Mouse (Mus musculus) heart, embryonic 12.5 days (tissue): ENCODE measurements at regions not wholly inside any gene's neighbourhood (a gene's known extent, or its start where the extent isn't known, plus 50 kb on each side); places are given as distances from the start of the nearest gene placed in this dataset.
A peak's percentile ranks its signal among the peaks of the same experiment; 100 is the strongest.
"Not testable (repeated sequence)": the region's sequence is repeated elsewhere in the genome, so short reads cannot be mapped to it uniquely, and the experiment has no call there.

Source experiments
- ATAC-seq: fragments of 200-750 bp; cut with Nextera tagmentation; 2 replicates; pipeline ENCODE4 v1.8.0; 2017; ENCODE audit warnings: moderate TSS enrichment, moderate library complexity; ENCODE audit not compliant: insufficient number of reproducible peaks, low FRiP score
- H3K27ac ChIP-seq: fragments of 300-500 bp; sonication (generic); 2 replicates; pipeline ENCODE4 v1.5.1; 2016; ENCODE audit warnings: mild to moderate bottlenecking, moderate library complexity; ENCODE audit not compliant: poor library complexity, severe bottlenecking
- H3K27me3 ChIP-seq: fragments of 300-500 bp; sonication (generic); replicated peaks from 2 replicates; pipeline ENCODE4 v1.6.1; 2016; ENCODE audit warnings: mild to moderate bottlenecking, moderate library complexity
- H3K36me3 ChIP-seq: fragments of 300-500 bp; sonication (generic); 2 replicates; pipeline ENCODE4 v1.6.1; 2016; ENCODE audit warnings: mild to moderate bottlenecking, moderate library complexity
- H3K4me1 ChIP-seq: fragments of 300-500 bp; sonication (generic); replicated peaks from 2 replicates; pipeline ENCODE4 v1.6.1; 2016; ENCODE audit warnings: mild to moderate bottlenecking
- H3K4me2 ChIP-seq: fragments of 300-500 bp; sonication (generic); 2 replicates; pipeline ENCODE4 v1.6.1; 2016; ENCODE audit warnings: mild to moderate bottlenecking, moderate library complexity
- H3K4me3 ChIP-seq: fragments of 300-500 bp; sonication (generic); 2 replicates; pipeline ENCODE4 v1.5.1; 2016; ENCODE audit warnings: mild to moderate bottlenecking
- H3K9ac ChIP-seq: fragments of 300-500 bp; sonication (generic); 2 replicates; pipeline ENCODE4 v1.6.1; 2016; ENCODE audit warnings: mild to moderate bottlenecking, moderate library complexity
- H3K9me3 ChIP-seq: fragments of 300-500 bp; sonication (generic); replicated peaks from 2 replicates; pipeline ENCODE4 v1.6.1; 2016; ENCODE audit warnings: mild to moderate bottlenecking, moderate library complexity
- WGBS: fragments of 180-500 bp; shearing (Covaris S2); methylation state at CpG from one replicate; pipeline ENCODE4 v1.1.7; 2016; 5-methylcytosine and 5-hydroxymethylcytosine counted together

- H3K36me3 ChIP-seq, result no peaks in the 10 kb centered on the region
- H3K27me3 ChIP-seq, result peaks cover 17% of the 10 kb centered on the region; the same call in 1 of the 2 replicates
- ATAC-seq, result no peak
- H3K27ac ChIP-seq, result no peak overlapping the region
- no peak overlapping the region for H3K4me2 ChIP-seq
- H3K9me3 ChIP-seq, result no peaks in the 10 kb centered on the region
- no peak overlapping the region for H3K4me3 ChIP-seq
- WGBS, result 15% methylated on average over 12 of the region's 12 CpGs
- no peaks in the 10 kb centered on the region for H3K4me1 ChIP-seq
- H3K9ac ChIP-seq, result no peak overlapping the region
Observed at GRCm38 (mm10) chr2:147307488-147308386, 54.0 kb upstream of the Pax1 start.

GRCm38 (mm10) chr2:147306728-147307127 lies 55.0 kb upstream of the Pax1 start:
- Histone ChIP-seq H3K36me3 (no peaks in the 10 kb centered on the region), H3K27ac (no peak overlapping the region), H3K9ac (no peak overlapping the region), H3K4me2 (no peak overlapping the region), H3K4me3 (no peak overlapping the region), H3K27me3 (peaks cover 17% of the 10 kb centered on the region; the same call in 1 of the 2 replicates), H3K4me1 (no peaks in the 10 kb centered on the region), H3K9me3 (no peaks in the 10 kb centered on the region)
- no peak for ATAC-seq
- 52% methylated on average over 6 of the region's 6 CpGs for WGBS

DNA sequence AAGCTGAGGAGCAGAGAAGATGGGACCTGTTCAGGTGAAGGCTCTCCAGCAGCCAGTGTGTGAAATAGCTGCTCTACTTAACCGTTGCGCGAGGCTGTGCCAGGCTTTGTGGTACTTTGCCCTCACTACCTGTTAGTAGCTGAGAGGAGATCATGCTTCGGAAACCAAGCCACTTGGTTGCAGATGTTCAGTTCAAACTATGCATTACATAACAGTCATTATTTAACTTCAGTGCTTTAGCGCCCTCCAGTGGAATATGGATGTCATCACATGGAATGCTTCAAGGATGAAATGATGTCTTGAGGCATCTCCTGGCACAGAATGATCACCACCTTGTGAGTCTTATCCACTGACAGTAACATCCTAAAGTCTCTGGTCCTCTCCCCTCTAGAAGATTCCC lies 56.5 kb upstream of the Pax1 start:
- WGBS, result 24% methylated on average over 5 of the region's 5 CpGs
- Histone ChIP-seq H3K4me3 (no peak overlapping the region), H3K27me3 (peaks cover 17% of the 10 kb centered on the region; the same call in 1 of the 2 replicates), H3K9ac (no peak overlapping the region), H3K4me2 (no peak overlapping the region), H3K27ac (no peak overlapping the region), H3K36me3 (no peaks in the 10 kb centered on the region), H3K4me1 (no peaks in the 10 kb centered on the region), H3K9me3 (no peaks in the 10 kb centered on the region)
- ATAC-seq, result no peak

DNA sequence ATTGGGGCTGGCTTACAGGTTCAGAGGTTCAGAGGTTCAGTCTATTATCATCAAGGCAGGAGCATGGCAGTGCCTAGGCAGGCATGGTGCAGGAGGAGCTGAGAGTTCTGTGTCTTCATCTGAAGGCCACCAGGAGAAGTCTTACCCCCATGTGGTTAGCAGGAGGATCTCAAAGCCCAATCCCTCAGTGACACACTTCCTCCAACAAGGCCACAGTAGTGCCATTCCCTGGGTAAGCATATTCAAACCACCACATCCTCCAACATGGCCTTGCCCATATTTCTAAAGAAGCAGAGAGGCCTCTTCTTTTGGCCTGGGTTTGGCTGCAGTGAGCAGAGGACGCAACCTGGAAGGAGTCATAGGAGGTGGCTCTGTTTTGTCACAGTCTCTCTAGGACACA lies 61.2 kb upstream of the Pax1 start:
- 88% methylated on average over 1 of the region's 1 CpGs for WGBS

GRCm38 (mm10) chr2:147299359-147299758 lies 62.4 kb upstream of the Pax1 start:
- H3K9me3 ChIP-seq, result no peaks in the 10 kb centered on the region
- H3K4me3 ChIP-seq, result no peak overlapping the region
- no peak overlapping the region for H3K27ac ChIP-seq
- H3K4me1 ChIP-seq, result peaks cover 19% of the 10 kb centered on the region
- 0 out of 2 replicates have a peak, but pooled peaks cover under 1% of the 10 kb centered on the region for H3K27me3 ChIP-seq
- no peak overlapping the region for H3K4me2 ChIP-seq
- H3K9ac ChIP-seq, result no peak overlapping the region
- WGBS, result 56% methylated on average over 3 of the region's 3 CpGs
- no peaks in the 10 kb centered on the region for H3K36me3 ChIP-seq
- no peak for ATAC-seq

More for the DNA sequence above, 61.2 kb upstream of the Pax1 start:
- H3K36me3 ChIP-seq, result no peaks in the 10 kb centered on the region
- H3K4me1 ChIP-seq, result peaks cover 19% of the 10 kb centered on the region
- no peak overlapping the region for H3K27ac ChIP-seq
- no peak overlapping the region for H3K9ac ChIP-seq
- H3K9me3 ChIP-seq, result no peaks in the 10 kb centered on the region
- H3K4me3 ChIP-seq, result no peak overlapping the region
- no peak for ATAC-seq
- H3K4me2 ChIP-seq, result no peak overlapping the region
- H3K27me3 ChIP-seq, result 0 out of 2 replicates have a peak, but pooled peaks cover 8% of the 10 kb centered on the region

DNA sequence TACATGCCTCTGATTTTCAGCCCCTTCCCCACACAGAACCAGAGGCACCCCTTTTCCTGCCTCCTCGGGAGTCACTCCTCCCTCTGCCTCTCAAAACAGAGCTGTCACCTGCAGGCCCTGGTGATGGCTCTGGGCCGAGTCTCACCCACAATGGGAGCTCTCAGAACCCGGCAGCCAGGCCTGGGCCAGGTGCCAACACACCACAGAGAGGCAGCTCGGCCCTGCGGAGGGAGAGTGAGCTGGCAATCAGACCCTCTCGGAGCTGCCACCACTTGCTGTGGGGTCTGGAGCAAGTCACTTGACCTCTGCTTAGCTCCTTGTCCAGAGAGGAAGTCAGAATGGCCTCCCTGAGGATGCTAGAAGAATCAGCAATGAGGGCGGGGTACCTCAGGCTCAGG lies 63.2 kb upstream of the Pax1 start:
- no peaks in the 10 kb centered on the region for H3K9me3 ChIP-seq
- peak; percentile 42 for ATAC-seq
- H3K27me3 ChIP-seq, result no peaks in the 10 kb centered on the region
- peaks cover 19% of the 10 kb centered on the region for H3K4me1 ChIP-seq
- no peak overlapping the region for H3K4me2 ChIP-seq
- 22% methylated on average over 7 of the region's 7 CpGs for WGBS
- H3K27ac ChIP-seq, result no peak overlapping the region
- no peak overlapping the region for H3K9ac ChIP-seq
- H3K36me3 ChIP-seq, result no peaks in the 10 kb centered on the region
- H3K4me3 ChIP-seq, result no peak overlapping the region

GRCm38 (mm10) chr2:147297876-147298498 lies 63.7 kb upstream of the Pax1 start:
- peak; percentile 39; the same call in 1 of the 2 replicates for ATAC-seq

DNA sequence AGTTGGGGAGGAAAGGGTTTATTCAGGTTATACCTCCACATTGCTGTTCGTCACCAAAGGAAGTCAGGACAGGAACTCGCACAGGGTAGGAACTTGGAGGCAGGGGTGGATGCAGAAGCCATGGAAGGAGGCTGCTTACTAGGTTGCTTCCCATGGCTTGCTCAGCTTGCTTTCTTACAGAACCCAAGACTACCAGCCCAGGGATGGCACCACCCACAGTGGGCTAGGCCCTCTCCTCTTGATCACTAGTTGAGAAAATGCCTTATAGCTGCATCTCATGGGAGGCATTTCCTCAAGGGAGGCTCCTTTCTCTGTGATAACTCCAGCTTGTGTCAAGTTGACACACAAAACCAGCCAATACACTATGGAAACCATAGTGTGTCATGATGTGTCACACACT lies 66.8 kb upstream of the Pax1 start:
- H3K27me3 ChIP-seq, result not testable (repeated sequence)

More at GRCm38 (mm10) chr2:147297876-147298498, 63.7 kb upstream of the Pax1 start:
- Histone ChIP-seq H3K4me1 (peaks cover 19% of the 10 kb centered on the region), H3K27me3 (no peaks in the 10 kb centered on the region), H3K4me3 (no peak overlapping the region), H3K9ac (no peak overlapping the region), H3K4me2 (no peak overlapping the region), H3K9me3 (no peaks in the 10 kb centered on the region), H3K27ac (no peak overlapping the region), H3K36me3 (no peaks in the 10 kb centered on the region)
- 74% methylated on average over 11 of the region's 11 CpGs for WGBS

GRCm38 (mm10) chr2:147293294-147293688 lies 68.4 kb upstream of the Pax1 start:
- ATAC-seq, result no peak
- no peak overlapping the region for H3K9ac ChIP-seq
- WGBS, result 54% methylated on average over 3 of the region's 3 CpGs
- H3K4me1 ChIP-seq, result peaks cover 6% of the 10 kb centered on the region
- H3K4me2 ChIP-seq, result no peak overlapping the region
- H3K36me3 ChIP-seq, result no peaks in the 10 kb centered on the region
- no peaks in the 10 kb centered on the region for H3K9me3 ChIP-seq
- H3K4me3 ChIP-seq, result no peak overlapping the region
- H3K27ac ChIP-seq, result no peak overlapping the region
- H3K27me3 ChIP-seq, result no peaks in the 10 kb centered on the region

More for the DNA sequence above, 66.8 kb upstream of the Pax1 start:
- not testable (repeated sequence) for H3K4me3 ChIP-seq, H3K9me3 ChIP-seq, H3K9ac ChIP-seq, ATAC-seq, H3K36me3 ChIP-seq, H3K27ac ChIP-seq, H3K4me2 ChIP-seq
- 80% methylated on average over 2 of the region's 2 CpGs for WGBS
- H3K4me1 ChIP-seq, result peaks cover 19% of the 10 kb centered on the region

GRCm38 (mm10) chr2:147292387-147293293 lies 69.1 kb upstream of the Pax1 start:
- 59% methylated on average over 11 of the region's 11 CpGs for WGBS
- ATAC-seq, result no peak
- Histone ChIP-seq H3K36me3 (no peaks in the 10 kb centered on the region), H3K4me2 (no peak overlapping the region), H3K27ac (no peak overlapping the region), H3K4me3 (no peak overlapping the region), H3K4me1 (no peaks in the 10 kb centered on the region), H3K27me3 (no peaks in the 10 kb centered on the region), H3K9ac (no peak overlapping the region), H3K9me3 (no peaks in the 10 kb centered on the region)

DNA sequence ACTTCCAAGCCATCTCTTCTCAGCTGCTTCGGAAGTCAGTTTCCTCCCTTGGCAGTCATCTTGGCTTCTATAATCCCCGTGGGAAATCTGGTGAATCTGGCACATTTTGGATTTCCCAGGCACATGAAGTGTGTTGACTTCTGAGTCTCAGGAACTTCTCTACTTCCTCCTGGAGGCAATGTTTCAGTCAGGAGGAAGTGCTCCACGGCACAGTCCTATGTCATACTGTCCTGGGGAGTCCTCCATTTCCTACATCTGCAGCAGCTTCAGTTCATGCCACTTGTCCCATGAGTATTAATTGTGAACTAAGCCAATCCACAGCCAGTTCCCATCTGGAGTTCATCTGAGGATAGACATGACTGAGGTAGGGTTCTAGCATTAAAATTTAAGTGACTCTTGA lies 78.3 kb upstream of the Pax1 start:
- ATAC-seq, result no peak
- no peaks in the 10 kb centered on the region for H3K4me1 ChIP-seq
- no peak overlapping the region for H3K4me3 ChIP-seq
- no peaks in the 10 kb centered on the region for H3K9me3 ChIP-seq
- 59% methylated on average over 3 of the region's 3 CpGs for WGBS
- H3K4me2 ChIP-seq, result no peak overlapping the region
- no peaks in the 10 kb centered on the region; the same call in 1 of the 2 replicates for H3K27me3 ChIP-seq
- no peak overlapping the region for H3K27ac ChIP-seq
- H3K9ac ChIP-seq, result no peak overlapping the region
- no peaks in the 10 kb centered on the region for H3K36me3 ChIP-seq
